Comparison of ENCODE assay signal across 9 mouse cellular contexts in genomic region chr4:138882179-138882578, GRCm38 (mm10). TPM values are rescaled to one million over a fixed set of nuclear protein-coding genes. Genes with fewer than 3 reads are reported as not detected.
DNase-seq lines count a peak whose midpoint lies in the region; ATAC-seq and TF ChIP-seq lines count a peak whose summit lies in the region.
"Had no signal": no experiment of that assay in that cellular context is flagged by ENCODE, and none has a peak within 500 bp of the region (broad histone marks: within the 10 kb centered on the region; RNA-seq: fewer than 3 reads in every experiment).

No protein-coding gene starts in this region.

- no peak overlapping the region for H3K4me3 ChIP-seq in lung, embryonic 14.5 days (ENCODE audit: low read depth, low read length)
- no peak overlapping the region for H3K4me3 ChIP-seq in lung, adult 2 months (replicated peaks; ENCODE audit: extremely low read depth, low read depth, low read length)
- H3K4me3 ChIP-seq in forebrain, embryonic 13.5 days = no peak overlapping the region
- H3K4me3 ChIP-seq in lung, embryonic 16.5 days (ENCODE audit: low read length) = no peak overlapping the region
- no peak overlapping the region for H3K4me3 ChIP-seq in stomach, embryonic 15.5 days (replicated peaks)

- WGBS in lung, embryonic 14.5 days = 9% methylated on average over 16 of the region's 16 CpGs
- 16% methylated on average over 16 of the region's 16 CpGs for WGBS in lung, adult 2 months
- WGBS in forebrain, embryonic 13.5 days = 7% methylated on average over 16 of the region's 16 CpGs
- whole genome bisulfite sequencing in lung, embryonic 16.5 days = 10% methylated on average over 16 of the region's 16 CpGs
- WGBS in stomach, embryonic 15.5 days = 9% methylated on average over 16 of the region's 16 CpGs

- no peak for TF ChIP-seq CTCF in lung, embryonic 14.5 days (IDR thresholded peaks at IDR 0.05; ENCODE audit: low read depth)
- no peak for TF ChIP-seq CTCF in lung, adult 2 months (IDR thresholded peaks at IDR 0.05; ENCODE audit: insufficient read depth, low read length)

- H3K36me3 ChIP-seq in lung, embryonic 14.5 days (ENCODE audit: insufficient read depth) = no peaks in the 10 kb centered on the region
- no peaks in the 10 kb centered on the region for H3K36me3 ChIP-seq in forebrain, embryonic 13.5 days (ENCODE audit: poor library complexity, severe bottlenecking)
- no peaks in the 10 kb centered on the region for H3K36me3 ChIP-seq in lung, embryonic 16.5 days (ENCODE audit: control insufficient read depth, insufficient read depth, low read length)
- no peaks in the 10 kb centered on the region for H3K36me3 ChIP-seq in stomach, embryonic 15.5 days

- no peaks in the 10 kb centered on the region for H3K4me1 ChIP-seq in lung, embryonic 14.5 days (ENCODE audit: insufficient read depth)
- H3K4me1 ChIP-seq in lung, adult 2 months (ENCODE audit: control insufficient read depth, insufficient read depth, low read length) = no peaks in the 10 kb centered on the region
- peaks cover 7% of the 10 kb centered on the region; the same call in 1 of the 2 replicates for H3K4me1 ChIP-seq in forebrain, embryonic 13.5 days
- H3K4me1 ChIP-seq in lung, embryonic 16.5 days (replicated peaks; ENCODE audit: control insufficient read depth, insufficient read depth, low read length) = peaks cover 5% of the 10 kb centered on the region; the same call in 1 of the 2 replicates
- H3K4me1 ChIP-seq in stomach, embryonic 15.5 days = peaks cover 6% of the 10 kb centered on the region

- no peak overlapping the region for H3K9ac ChIP-seq in lung, embryonic 14.5 days
- no peak overlapping the region for H3K9ac ChIP-seq in forebrain, embryonic 13.5 days
- H3K9ac ChIP-seq in lung, embryonic 16.5 days (ENCODE audit: low read length) = no peak overlapping the region; the same call in 1 of the 2 replicates
- H3K9ac ChIP-seq in stomach, embryonic 15.5 days = no peak overlapping the region

- H3K27me3 ChIP-seq in lung, embryonic 14.5 days (ENCODE audit: insufficient read depth, low read length) = peaks cover 9% of the 10 kb centered on the region; the same call in 1 of the 2 replicates
- H3K27me3 ChIP-seq in forebrain, embryonic 13.5 days = 0 out of 2 replicates have a peak, but pooled peaks cover 5% of the 10 kb centered on the region
- H3K27me3 ChIP-seq in lung, embryonic 16.5 days (ENCODE audit: control insufficient read depth, insufficient read depth, low read depth, low read length) = no peaks in the 10 kb centered on the region; the same call in 1 of the 2 replicates
- H3K27me3 ChIP-seq in stomach, embryonic 15.5 days (replicated peaks) = peaks cover 8% of the 10 kb centered on the region; the same call in 1 of the 2 replicates

- peak; percentile 62 for DNase-seq in lung, embryonic 14.5 days
- no peak for DNase-seq in lung, adult 2 months
- DNase-seq in urinary bladder, postnatal 10 days (ENCODE audit: low spot score) = no peak
- no peak for DNase-seq in ovary, postnatal 36 days (ENCODE audit: low spot score)
- DNase-seq in T-cell, adult 2 months (ENCODE audit: low spot score) = no peak

- no peak for ATAC-seq in lung, embryonic 14.5 days (ENCODE audit: insufficient read depth)
- no peak for ATAC-seq in forebrain, embryonic 13.5 days
- peak; percentile 72 for ATAC-seq in lung, embryonic 16.5 days (ENCODE audit: low read depth)
- 0 out of 2 replicates have a peak, but pooled peaks have one; percentile 11 for ATAC-seq in stomach, embryonic 15.5 days (ENCODE audit: insufficient read depth, low FRiP score, low read depth)

- no peaks in the 10 kb centered on the region for H3K9me3 ChIP-seq in lung, embryonic 14.5 days (ENCODE audit: low read depth, low read length)
- no peaks in the 10 kb centered on the region for H3K9me3 ChIP-seq in forebrain, embryonic 13.5 days (replicated peaks)
- no peaks in the 10 kb centered on the region for H3K9me3 ChIP-seq in lung, embryonic 16.5 days (ENCODE audit: control insufficient read depth, low read length)
- H3K9me3 ChIP-seq in stomach, embryonic 15.5 days = no peaks in the 10 kb centered on the region

- TF ChIP-seq POLR2A in lung, adult 2 months (IDR thresholded peaks at IDR 0.05; ENCODE audit: borderline replicate concordance, extremely low read depth, low read depth, low read length) = no peak

- H3K4me2 ChIP-seq in lung, embryonic 14.5 days = peak overlapping the region; percentile 44
- H3K4me2 ChIP-seq in forebrain, embryonic 13.5 days = peak overlapping the region; percentile 45
- peak overlapping the region; percentile 42 for H3K4me2 ChIP-seq in lung, embryonic 16.5 days (ENCODE audit: low read depth, low read length)
- H3K4me2 ChIP-seq in stomach, embryonic 15.5 days = peak overlapping the region; percentile 43

- H3K27ac ChIP-seq in lung, embryonic 14.5 days (ENCODE audit: low read depth) = no peak overlapping the region
- H3K27ac ChIP-seq in forebrain, embryonic 13.5 days = no peak overlapping the region
- no peak overlapping the region for H3K27ac ChIP-seq in lung, embryonic 16.5 days (ENCODE audit: low read length)
- no peak overlapping the region for H3K27ac ChIP-seq in stomach, embryonic 15.5 days

RNA-seq across cellular contexts. Expression of gene Pla2g2e, which starts 4.4 kb away (rescaled TPM):
- polyA plus RNA-seq in lung, embryonic 14.5 days (2014; fragmentation: Nextera tagmentation; extraction: Ambion mirVana) = not detected in 2 replicates
- polyA plus RNA-seq in lung, adult 2 months (2012; rRNA removed) = 1.2 and 2.2 TPM in 2 replicates
- not detected in 2 replicates for polyA plus RNA-seq in forebrain, embryonic 13.5 days (2015; fragmentation: Nextera tagmentation; extraction: Ambion mirVana)
- not detected in 2 replicates for polyA plus RNA-seq in lung, embryonic 16.5 days (2015; fragmentation: Nextera tagmentation; extraction: Ambion mirVana)
- not detected in 2 replicates for polyA plus RNA-seq in stomach, embryonic 15.5 days (2015; fragmentation: Nextera tagmentation; extraction: Ambion mirVana)
- polyA plus RNA-seq: liver, adult 2 months had no signal

RNA-seq across cellular contexts. Expression of gene Gm13030, which starts 8.4 kb away (rescaled TPM):
- polyA plus RNA-seq in lung, embryonic 14.5 days (2014; fragmentation: Nextera tagmentation; extraction: Ambion mirVana) = not detected in 2 replicates
- not detected in 2 replicates for polyA plus RNA-seq in lung, adult 2 months (2012; rRNA removed)
- not detected in 2 replicates for polyA plus RNA-seq in forebrain, embryonic 13.5 days (2015; fragmentation: Nextera tagmentation; extraction: Ambion mirVana)
- not detected in 2 replicates for polyA plus RNA-seq in lung, embryonic 16.5 days (2015; fragmentation: Nextera tagmentation; extraction: Ambion mirVana)
- not detected in 2 replicates for polyA plus RNA-seq in stomach, embryonic 15.5 days (2015; fragmentation: Nextera tagmentation; extraction: Ambion mirVana)
- polyA plus RNA-seq: liver, adult 2 months had no signal

RNA-seq across cellular contexts. Expression of gene Pla2g5, which starts 18.9 kb away (rescaled TPM):
- 0.46 and 0.61 TPM in 2 replicates for polyA plus RNA-seq in lung, embryonic 14.5 days (2014; fragmentation: Nextera tagmentation; extraction: Ambion mirVana)
- polyA plus RNA-seq in lung, adult 2 months (2012; rRNA removed) = 0.57 and 1.3 TPM in 2 replicates
- 0.26 and 0.42 TPM in 2 replicates for polyA plus RNA-seq in forebrain, embryonic 13.5 days (2015; fragmentation: Nextera tagmentation; extraction: Ambion mirVana)
- 0.58 and 0.60 TPM in 2 replicates for polyA plus RNA-seq in lung, embryonic 16.5 days (2015; fragmentation: Nextera tagmentation; extraction: Ambion mirVana)
- 0.18 and 0.32 TPM in 2 replicates for polyA plus RNA-seq in stomach, embryonic 15.5 days (2015; fragmentation: Nextera tagmentation; extraction: Ambion mirVana)
- polyA plus RNA-seq: liver, adult 2 months had no signal

RNA-seq across cellular contexts. Expression of gene Otud3, which starts 31.6 kb away (rescaled TPM):
- polyA plus RNA-seq in lung, embryonic 14.5 days (2014; fragmentation: Nextera tagmentation; extraction: Ambion mirVana) = 3.0 and 3.2 TPM in 2 replicates
- polyA plus RNA-seq in lung, adult 2 months (2012; rRNA removed) = 8.4 and 9.1 TPM in 2 replicates
- 2.5 and 3.6 TPM in 2 replicates for polyA plus RNA-seq in forebrain, embryonic 13.5 days (2015; fragmentation: Nextera tagmentation; extraction: Ambion mirVana)
- 3.1 TPM in 2 replicates for polyA plus RNA-seq in lung, embryonic 16.5 days (2015; fragmentation: Nextera tagmentation; extraction: Ambion mirVana)
- polyA plus RNA-seq in stomach, embryonic 15.5 days (2015; fragmentation: Nextera tagmentation; extraction: Ambion mirVana) = 6.8 and 8.1 TPM in 2 replicates

Comparison
In these comparisons a context has a peak if more than half of its experiments do, and no peak if none do; other contexts are left out.
1. ATAC-seq: peak in lung, embryonic 16.5 days (single experiment) and stomach, embryonic 15.5 days (single experiment); none in lung, embryonic 14.5 days (single experiment) and forebrain, embryonic 13.5 days (single experiment).
2. Peak in every context shown above with its lines, with median percentiles within 50 percentile points of each other: H3K4me2 ChIP-seq.